Mouse (Mus musculus) olfactory bulb, adult 2 months (tissue): ENCODE results near the gene Usp40.

Experiments used
- CTCF ChIP-seq: fragments of 200-500 bp; IDR thresholded peaks from 2 replicates; pipeline ENCODE4 v1.5.1; 2012; ENCODE audit warnings: low read depth, mild to moderate bottlenecking, low read length, moderate library complexity; ENCODE audit not compliant: insufficient read depth
- POLR2A ChIP-seq: fragments of 200-500 bp; IDR thresholded peaks from 2 replicates; pipeline ENCODE4 v1.6.1; 2012; ENCODE audit warnings: mild to moderate bottlenecking, low read depth, low read length, moderate library complexity; ENCODE audit not compliant: insufficient read depth

DNA sequence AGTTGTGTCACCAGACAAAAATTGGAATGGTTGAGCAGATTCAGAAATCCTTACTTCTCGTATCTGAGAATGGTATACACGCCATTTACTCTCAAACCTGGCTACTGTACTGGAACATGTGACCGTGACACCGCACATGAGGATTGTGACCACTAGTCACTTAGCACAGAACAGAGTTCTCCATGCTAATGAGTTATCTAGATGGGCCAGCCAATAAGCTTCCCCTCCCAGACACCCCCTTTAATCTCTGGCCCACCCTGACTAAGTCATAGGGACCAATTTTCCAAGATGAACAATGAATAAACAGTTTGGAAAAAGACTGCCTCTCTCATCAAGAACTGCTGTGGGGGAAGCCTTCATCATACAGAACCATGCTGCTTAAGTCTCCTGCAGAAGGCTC, 47.6 kb downstream of the Usp40 start:
- no peak for TF ChIP-seq CTCF
- no peak for TF ChIP-seq POLR2A
